Mouse (Mus musculus) retina, embryonic 14.5 days (tissue): ENCODE measurements at regions not wholly inside any gene's neighbourhood (a gene's known extent, or its start where the extent isn't known, plus 50 kb on each side); places are given as distances from the start of the nearest gene placed in this dataset.

Experiments used
- DNase-seq: peaks from one replicate; pipeline ENCODE4 v3.0.0-alpha.2; 2015; ENCODE audit warnings: low spot score

GRCm38 (mm10) chr14:97170841-97171240, 651.9 kb upstream of the Klhl1 start:
- no peak for DNase-seq

GRCm38 (mm10) chr14:97165793-97166192, 646.9 kb upstream of the Klhl1 start:
- no peak for DNase-seq

GRCm38 (mm10) chr14:97148997-97149653, 630.2 kb upstream of the Klhl1 start:
- DNase-seq: no peak

GRCm38 (mm10) chr14:97115918-97116635, 597.2 kb upstream of the Klhl1 start:
- DNase-seq: no peak

- DNase-seq: no peak
Observed at GRCm38 (mm10) chr14:97101090-97101675, 582.3 kb upstream of the Klhl1 start.

- DNase-seq: no peak
Observed at GRCm38 (mm10) chr14:97093389-97093788, 574.5 kb upstream of the Klhl1 start.

- DNase-seq: no peak
Observed at GRCm38 (mm10) chr14:97088863-97089262, 570.0 kb upstream of the Klhl1 start.

- DNase-seq: no peak
Observed at GRCm38 (mm10) chr14:97087346-97087745, 568.4 kb upstream of the Klhl1 start.

GRCm38 (mm10) chr14:97086363-97087309, 567.7 kb upstream of the Klhl1 start:
- DNase-seq: no peak

- no peak for DNase-seq
Observed at GRCm38 (mm10) chr14:97074808-97075207, 555.9 kb upstream of the Klhl1 start.

- DNase-seq: no peak
Observed at GRCm38 (mm10) chr14:97068770-97069169, 549.9 kb upstream of the Klhl1 start.

GRCm38 (mm10) chr14:97068313-97068712, 549.4 kb upstream of the Klhl1 start:
- no peak for DNase-seq

GRCm38 (mm10) chr14:97045321-97045720, 526.4 kb upstream of the Klhl1 start:
- peak; percentile 58 for DNase-seq

GRCm38 (mm10) chr14:97039850-97040249, 520.9 kb upstream of the Klhl1 start:
- no peak for DNase-seq

- DNase-seq: no peak
Observed at GRCm38 (mm10) chr14:97028528-97028927, 509.6 kb upstream of the Klhl1 start.

- DNase-seq: no peak
Observed at GRCm38 (mm10) chr14:97006294-97006693, 487.4 kb upstream of the Klhl1 start.

GRCm38 (mm10) chr14:96995081-96995480, 476.2 kb upstream of the Klhl1 start:
- no peak for DNase-seq

- DNase-seq: no peak
Observed at GRCm38 (mm10) chr14:96990542-96991162, 471.8 kb upstream of the Klhl1 start.

- no peak for DNase-seq
Observed at GRCm38 (mm10) chr14:96963074-96963447, 444.2 kb upstream of the Klhl1 start.

GRCm38 (mm10) chr14:96962426-96963073, 443.6 kb upstream of the Klhl1 start:
- peak; percentile 52 for DNase-seq

- DNase-seq: no peak
Observed at GRCm38 (mm10) chr14:96956115-96956514, 437.2 kb upstream of the Klhl1 start.
